Mouse (Mus musculus): ENCODE data around the gene 4921504E06Rik.

Gene 4921504E06Rik

DNA sequence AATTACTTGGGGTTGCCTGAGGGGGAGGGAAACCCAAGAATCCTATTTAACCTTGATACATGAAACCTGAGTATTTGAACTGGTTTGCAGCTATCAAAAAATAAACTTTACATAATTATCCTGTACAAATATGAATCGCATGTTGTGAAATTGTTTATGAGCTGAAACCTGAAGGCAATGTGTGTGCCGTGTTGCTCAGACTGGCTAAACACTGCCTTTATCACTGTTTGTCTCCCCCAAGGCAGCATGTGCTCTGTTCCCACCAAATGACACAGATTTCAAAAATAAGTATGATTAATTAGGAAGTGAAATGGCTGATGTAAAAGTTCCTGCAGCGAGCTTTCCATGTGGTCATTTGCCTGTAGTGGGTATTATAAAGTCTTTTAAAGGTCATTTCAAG lies 63.5 kb downstream of the 4921504E06Rik start:
- no peak for DNase-seq

GRCm38 (mm10) chr2:19461940-19462339 lies 91.8 kb downstream of the 4921504E06Rik start:
- no peak for DNase-seq

DNA sequence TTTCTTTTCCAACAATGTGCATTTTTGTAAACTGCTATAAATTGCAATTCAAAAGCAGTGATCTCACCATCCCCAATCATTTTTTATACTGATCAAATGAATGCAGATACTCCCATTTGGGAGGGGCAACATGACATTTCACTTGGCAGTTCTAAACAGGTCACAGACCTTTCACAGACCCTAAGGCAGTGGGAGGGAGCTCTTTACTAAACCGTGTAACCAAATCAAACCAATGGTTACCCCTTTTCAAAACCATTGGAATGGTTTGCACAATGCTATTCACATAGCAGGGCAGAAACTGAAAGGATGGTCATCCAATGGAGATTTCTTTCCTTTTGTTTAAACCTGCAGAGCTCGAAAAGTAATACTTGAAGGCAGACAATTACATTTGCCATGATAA lies 94.9 kb downstream of the 4921504E06Rik start:
- DNase-seq, result no peak

DNA sequence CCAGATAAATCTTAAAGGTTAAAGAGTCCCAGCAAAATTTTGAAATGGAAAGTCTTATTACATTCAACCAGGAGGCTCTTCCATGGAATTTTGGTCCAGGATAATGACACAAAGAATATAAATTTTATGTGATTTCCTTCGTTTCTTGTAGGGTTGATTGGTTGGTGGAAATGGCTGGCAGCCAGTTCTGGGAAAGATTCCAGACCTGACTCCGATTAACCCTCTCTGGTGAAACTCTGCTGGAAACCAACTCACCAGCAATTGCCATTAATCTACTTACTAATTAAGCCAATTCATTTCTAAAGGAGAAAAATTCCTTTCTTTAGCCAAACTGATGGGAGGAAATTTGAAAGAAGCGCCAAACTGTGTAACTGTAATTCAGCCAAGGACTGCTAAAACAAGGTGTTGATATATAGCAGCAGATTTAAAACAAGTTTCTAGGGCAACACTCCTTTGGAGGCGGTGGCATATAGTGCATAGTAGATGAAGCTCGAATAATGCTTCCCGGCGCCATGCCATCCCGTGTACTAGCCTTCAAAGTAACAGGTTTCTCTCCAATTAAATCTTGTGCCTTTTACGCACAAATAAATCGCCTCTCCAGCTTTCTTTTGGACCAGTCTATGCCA lies 97.7 kb downstream of the 4921504E06Rik start:
- DNase-seq, result no peak

DNA sequence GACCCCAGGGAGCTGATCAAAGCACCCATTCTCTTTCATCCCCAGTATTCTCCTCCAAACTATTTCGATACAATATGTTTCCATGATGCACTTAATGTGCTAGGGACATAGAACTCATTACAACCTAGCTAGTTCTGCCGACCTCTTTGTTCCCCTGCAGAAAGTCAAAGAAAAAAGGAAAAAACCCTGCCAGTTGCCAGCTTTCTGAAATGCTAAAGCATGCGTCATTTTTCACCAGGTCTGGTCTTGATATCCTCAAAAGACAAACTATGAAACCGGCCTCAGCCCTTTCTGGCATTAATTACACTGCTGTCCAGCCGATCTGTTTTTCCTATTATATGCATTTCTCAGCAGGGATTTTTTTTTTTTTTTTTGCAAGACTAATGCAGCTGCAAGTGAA lies 98.5 kb downstream of the 4921504E06Rik start:
- no peak for DNase-seq

GRCm38 (mm10) chr2:19452531-19453055 lies 101.1 kb downstream of the 4921504E06Rik start:
- no peak for DNase-seq

- no peak for DNase-seq
Measured at GRCm38 (mm10) chr2:19449308-19449707, 104.4 kb downstream of the 4921504E06Rik start.

DNA sequence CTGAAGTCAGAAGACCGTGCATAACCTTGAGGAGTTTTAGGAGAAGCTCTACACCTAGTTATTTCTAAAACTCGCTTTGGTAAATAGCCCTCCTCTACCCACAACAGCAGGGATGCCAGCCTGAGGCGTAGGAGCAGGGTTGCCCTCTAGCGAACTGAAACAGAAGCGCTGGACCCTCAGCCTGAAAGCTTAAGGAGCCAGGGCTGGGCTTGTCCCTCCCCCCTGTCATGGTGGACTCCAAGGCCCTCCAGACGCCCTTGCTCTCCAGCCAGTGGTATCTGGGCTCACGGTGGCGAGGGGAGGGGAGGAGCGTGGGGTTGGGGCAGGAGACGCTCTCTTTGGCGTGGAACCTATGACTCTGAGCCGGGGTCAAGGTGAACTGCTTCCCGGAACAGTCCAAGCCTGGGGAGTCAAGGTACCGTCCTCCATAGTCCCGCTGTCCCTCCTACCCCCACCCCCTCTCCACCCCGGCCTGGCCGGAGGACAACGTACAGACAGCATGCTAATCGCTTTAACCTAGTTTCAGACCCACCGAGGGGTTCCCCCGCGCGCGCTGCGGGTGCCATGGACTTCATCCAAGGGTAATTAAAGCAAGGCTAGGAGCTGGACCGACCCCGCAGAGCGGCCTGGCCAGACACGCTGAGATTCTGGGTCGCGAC lies 105.5 kb downstream of the 4921504E06Rik start:
- no peak for DNase-seq

DNA sequence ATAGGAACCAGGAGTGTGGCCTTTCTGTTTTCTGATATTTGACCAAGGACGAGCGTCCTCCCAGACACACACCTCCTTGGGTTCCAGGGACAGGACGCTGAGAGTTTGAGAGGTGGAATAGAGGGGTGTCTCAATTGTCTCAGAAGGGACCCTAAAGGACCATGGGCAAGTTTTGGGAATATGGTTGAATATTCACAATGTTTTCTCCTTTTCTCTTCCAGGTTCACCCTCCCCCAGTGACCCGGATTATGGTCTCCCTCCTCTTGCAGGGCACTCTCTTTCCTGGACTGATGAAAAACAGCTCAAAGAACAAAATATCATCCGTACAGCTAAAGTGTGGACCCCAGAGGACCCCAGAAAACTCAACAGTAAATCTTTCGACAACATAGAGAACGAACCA lies 107.0 kb downstream of the 4921504E06Rik start:
- no peak for DNase-seq

DNA sequence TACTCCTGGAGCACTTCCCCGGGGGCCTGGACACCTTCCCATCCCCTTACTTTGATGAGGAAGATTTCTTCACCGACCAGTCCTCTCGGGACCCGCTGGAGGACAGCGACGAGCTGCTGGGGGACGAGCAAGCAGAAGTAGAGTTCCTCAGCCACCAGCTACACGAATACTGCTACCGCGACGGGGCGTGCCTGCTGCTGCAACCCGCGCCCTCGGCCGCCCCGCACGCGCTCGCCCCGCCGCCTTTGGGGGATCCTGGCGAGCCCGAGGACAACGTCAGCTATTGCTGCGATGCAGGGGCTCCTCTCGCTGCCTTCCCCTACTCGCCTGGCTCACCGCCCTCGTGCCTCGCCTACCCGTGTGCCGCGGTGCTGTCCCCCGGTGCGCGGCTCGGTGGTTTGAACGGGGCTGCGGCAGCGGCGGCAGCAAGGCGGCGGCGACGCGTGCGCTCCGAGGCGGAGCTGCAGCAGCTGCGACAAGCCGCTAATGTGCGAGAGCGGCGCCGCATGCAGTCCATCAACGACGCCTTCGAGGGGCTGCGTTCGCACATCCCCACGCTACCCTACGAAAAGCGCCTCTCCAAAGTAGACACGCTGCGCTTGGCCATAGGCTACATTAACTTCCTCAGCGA lies 107.7 kb downstream of the 4921504E06Rik start:
- DNase-seq, result no peak

DNA sequence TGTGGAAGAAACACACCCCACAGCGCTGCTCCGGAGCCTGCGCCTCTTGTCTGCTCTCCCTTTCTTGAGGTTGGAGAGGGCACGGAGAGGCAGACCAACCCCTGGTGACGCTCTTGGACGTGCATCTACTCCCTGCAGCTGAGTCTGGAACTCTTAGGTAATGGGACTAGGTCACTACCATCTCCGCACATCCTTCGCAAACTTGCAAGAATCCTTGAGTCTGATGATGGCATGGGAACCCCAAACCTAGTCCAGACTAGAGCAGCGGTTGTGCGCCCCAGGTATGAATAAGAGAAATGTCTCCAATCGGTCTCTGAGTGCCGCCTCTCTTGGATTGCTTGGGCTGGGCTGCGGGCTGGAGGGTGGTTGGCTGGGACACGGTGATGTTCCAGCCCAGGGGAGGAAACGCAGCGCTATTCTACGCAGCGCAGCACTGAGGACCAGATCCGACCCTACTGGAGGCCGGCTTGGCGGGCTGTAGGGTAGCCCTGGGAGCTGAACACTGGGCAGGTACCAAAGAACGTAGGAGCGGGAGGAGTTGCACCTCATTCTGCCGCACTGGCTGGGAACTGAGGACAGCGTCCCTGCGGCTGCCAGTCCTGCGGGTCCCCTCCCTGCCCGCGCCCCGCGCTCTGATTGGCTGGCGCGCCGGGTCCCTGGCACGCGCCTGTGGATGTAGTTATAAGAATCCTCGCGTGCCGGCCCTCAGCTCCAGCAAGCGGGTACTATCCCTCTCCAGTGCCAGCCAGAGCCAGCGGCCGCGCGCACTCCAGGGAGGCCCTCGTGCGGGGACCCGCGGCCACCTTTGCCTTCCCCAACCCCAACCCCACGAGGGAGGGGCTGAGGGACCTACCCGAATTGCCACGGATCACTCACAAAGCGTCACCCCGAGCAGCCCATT lies 108.5 kb downstream of the 4921504E06Rik start, which contains the start of gene Ptf1a:
Gene Ptf1a (plus strand): TSS at position 733 of the 901 bp plus-strand sequence.
- DNase-seq, result no peak

GRCm38 (mm10) chr2:19444346-19444745 lies 109.4 kb downstream of the 4921504E06Rik start:
- no peak for DNase-seq

DNA sequence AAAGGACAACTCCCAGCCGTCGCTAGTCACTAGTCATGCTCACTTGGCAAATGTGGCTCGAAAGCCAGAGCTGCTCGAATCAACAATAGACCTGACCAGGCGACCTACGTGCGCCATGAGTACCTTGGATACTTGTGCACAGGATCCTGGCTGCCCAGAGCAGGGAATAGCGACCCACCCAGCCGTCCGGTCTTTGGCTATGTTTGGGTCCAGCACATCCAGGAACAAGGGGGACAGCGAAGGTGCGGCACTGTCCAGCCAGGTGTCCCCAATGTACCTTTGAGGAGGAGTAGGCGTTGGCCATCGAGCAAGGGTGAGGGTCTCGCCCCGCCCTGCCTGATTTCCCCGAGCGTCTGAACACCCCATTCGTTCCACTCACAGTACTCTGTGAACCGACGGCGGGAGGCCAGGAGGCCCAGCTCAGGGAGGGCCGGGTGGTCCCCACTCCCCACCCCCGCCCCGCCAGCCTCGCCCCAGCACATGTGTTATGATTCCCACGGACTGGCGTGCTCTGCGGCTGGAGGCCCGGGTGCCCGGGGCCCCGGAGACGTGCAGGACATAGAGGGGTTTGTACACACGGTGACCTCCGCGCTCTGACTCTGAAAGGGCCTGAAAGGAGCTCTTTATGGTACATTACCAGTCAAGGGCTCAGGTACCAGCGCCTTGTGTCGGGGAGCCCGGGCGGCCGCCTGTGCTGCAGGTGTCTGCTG lies 121.9 kb downstream of the 4921504E06Rik start:
- no peak for DNase-seq

DNA sequence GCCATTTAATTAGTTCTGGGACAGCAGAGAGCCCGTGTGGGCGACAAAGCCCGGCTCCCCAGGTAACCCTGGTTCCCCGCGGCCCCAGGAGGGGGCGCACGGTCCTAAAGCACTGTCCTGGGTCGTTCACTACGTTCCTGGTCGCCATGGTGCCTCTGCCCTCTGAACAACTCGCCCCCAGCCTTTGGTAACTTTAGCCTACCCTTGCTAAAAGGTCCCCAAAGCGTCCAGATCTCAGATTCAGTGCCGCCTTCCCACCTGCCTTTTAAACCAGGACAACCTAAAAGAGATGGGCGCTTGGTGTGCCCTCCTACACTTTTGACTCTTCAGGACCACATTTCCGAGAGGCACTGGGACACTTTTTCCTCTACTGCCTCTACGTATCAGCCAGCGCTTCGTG lies 122.5 kb downstream of the 4921504E06Rik start:
- DNase-seq, result peak; percentile 9

GRCm38 (mm10) chr2:19430746-19431145 lies 123.0 kb downstream of the 4921504E06Rik start:
- no peak for DNase-seq

GRCm38 (mm10) chr2:19429691-19430690 lies 123.7 kb downstream of the 4921504E06Rik start:
- DNase-seq, result no peak

DNA sequence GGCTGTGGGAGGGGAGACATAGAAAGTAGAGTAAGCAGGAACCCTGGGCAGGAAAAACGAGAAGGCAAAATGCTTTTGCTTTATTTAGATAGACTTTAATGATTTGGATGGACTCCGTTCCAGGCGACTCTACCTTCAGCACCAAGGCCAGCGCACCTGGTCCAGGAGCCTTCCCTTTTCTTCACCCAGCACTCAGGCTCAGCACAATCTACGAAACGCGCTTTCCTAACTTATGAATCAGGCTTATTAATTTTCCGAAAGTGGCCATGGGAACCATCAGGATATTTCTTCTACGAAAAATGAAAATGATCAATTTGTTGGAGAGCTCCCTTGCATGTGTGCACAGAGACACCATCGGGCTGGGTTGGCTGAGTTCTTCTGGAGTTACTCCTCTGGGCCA lies 124.7 kb downstream of the 4921504E06Rik start:
- peak; percentile 8 for DNase-seq

DNA sequence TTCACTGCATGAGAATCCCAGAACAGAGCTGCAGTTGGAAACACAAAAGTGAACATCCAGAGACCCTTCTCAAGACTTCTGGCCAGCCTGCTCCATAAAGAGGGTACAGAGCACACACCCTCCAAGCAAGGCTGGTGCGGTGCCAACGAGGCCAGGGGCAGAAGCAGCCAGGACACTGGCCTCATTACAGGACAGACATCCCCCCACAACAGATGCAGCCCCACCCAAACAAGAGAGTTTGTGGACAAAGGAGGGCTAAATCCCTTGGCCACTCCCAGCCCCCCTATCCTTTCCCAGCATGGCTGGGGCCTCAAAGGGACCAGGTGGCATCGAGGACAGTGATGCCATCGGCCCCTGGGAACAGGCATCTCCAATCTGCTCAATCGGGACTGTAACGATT lies 130.6 kb downstream of the 4921504E06Rik start:
- no peak for DNase-seq

DNA sequence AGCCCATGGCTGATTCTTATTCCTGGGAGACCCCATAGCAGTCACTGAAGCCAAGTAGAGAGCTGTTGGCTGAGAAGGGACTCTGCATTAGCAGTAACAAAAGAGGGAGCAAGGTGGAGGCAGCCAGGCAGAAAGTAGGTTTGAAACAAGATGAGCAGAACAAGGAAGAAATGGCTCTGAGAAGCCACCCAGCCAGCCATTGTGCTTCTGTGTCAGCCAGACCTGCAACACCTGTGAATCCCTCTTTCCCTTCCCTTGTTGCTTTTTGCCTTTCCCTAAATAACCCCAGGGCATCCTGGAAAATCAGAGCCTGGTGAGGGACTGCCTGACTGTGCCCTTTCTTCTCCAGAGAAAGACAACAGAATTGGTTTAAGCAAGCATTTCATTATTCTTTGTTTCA lies 131.5 kb downstream of the 4921504E06Rik start:
- no peak for DNase-seq

- no peak for DNase-seq
Measured at GRCm38 (mm10) chr2:19419686-19420345, 133.9 kb downstream of the 4921504E06Rik start.

Measured in thymus, postnatal 25 days (tissue).